Mouse (Mus musculus): ENCODE measurements at regions not wholly inside any gene's neighbourhood (a gene's known extent, or its start where the extent isn't known, plus 50 kb on each side); places are given as distances from the start of the nearest gene placed in this dataset.
"Not testable (repeated sequence)": the region's sequence is repeated elsewhere in the genome, so short reads cannot be mapped to it uniquely, and the experiment has no call there.

DNA sequence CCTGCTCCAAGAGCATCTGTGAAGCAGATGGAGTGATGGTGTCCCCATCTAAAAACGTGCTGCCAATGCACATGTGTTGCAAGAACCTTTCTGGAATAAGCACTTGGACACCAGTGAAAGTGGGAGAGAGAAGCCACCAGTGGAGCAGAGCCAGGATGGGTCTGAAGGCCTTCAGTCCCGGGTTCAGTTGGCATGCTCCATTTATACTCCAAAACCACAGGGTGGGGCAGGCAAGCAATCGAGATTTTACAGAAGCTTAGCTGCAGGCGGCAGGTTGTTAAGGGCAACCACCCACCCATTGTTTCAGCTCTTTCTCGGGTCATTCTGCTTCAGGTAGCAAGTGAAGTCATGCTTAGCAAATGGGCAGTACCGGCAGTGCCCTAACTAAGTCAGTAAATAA is 51.8 kb upstream of the Sv2b start:
- DNase-seq (ENCODE audit: low spot score): no peak

DNA sequence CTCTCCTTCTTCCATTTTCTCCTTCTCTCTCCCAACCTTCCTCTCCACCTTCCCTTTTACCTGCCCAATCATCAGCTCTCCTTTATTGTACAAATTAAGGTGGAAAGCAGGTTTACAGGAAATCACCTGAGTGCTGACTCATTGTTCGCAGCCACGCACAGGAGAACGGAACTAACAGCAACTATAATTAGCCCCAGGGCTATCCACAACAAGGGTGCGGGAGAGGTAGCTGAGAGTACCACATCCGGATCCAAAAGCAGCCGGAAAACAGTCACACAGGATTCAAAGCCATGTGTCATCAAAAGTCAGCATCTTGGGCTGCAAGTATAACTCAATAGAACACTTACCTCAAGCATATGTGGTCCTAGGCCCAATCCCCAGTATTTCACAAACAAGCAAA is 53.5 kb upstream of the Sv2b start:
- no peak for DNase-seq (ENCODE audit: low spot score)

DNA sequence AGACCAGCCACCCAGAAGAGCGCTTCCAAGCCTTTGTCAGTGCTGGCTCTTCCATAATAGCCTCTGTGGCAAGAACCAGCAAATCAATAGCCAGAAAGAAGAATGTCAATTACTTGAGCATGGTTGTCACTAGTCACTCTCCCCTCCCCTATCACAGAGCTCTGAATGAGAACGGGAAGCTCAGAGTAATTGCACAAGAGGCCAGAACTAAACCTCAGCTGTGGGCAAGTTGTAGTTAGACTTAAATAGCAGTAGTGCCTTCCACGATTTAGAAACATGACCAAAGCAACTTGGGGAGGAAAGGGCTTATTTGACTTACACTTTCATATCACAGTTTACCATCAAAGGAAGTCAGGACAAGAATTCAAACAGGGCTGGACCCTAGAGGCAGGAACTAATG is 56.4 kb upstream of the Sv2b start:
- DNase-seq (ENCODE audit: low spot score): no peak

DNA sequence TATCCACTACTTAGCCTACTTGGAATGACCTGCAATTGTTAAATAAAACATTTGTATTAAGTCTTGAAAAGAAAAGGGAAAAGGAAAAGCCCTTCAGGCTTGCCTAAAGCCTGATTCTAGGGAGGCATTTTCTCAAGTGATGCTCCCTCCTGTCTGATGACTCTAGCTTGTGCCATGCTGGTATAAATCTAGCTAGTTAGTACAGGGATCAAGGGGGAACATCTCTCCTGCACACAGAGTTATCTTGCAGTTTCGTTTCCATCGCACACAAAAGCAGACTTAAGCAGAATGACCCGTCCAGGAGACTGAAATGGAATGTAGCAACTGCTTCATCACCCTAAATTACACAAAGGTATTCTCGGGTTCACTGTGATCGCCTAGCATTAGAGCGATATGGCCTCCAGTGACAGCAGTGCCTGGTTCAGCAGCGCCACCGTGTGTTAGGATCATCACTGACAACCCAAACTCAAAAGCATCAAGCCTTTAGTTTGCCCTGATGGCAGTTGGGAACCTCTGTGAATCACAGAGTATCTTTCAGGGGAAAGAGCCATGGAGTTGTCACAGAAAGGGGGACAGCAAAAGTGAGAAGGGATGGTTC is 57.3 kb upstream of the Sv2b start:
- peak; percentile 64 for DNase-seq (ENCODE audit: low spot score)

DNA sequence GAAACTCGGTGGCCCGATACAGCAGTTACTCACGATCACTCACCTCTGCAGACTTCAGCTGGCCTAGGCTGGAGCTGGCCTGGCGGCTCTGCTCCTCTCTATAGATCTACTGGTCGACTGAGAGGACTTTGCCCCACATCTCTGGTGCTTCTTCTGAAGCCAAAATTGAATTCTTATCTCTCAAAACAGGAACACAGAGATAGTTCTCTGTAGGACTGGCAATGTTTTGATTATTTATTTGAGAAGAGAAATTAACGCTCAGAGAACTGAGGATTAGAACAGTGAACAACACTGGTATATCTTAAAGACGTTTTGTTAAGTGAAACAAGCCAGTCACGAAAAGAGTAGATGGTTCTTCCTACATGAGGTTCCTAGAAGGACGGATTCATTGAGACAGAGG is 59.3 kb upstream of the Sv2b start:
- no peak for DNase-seq (ENCODE audit: low spot score)

DNA sequence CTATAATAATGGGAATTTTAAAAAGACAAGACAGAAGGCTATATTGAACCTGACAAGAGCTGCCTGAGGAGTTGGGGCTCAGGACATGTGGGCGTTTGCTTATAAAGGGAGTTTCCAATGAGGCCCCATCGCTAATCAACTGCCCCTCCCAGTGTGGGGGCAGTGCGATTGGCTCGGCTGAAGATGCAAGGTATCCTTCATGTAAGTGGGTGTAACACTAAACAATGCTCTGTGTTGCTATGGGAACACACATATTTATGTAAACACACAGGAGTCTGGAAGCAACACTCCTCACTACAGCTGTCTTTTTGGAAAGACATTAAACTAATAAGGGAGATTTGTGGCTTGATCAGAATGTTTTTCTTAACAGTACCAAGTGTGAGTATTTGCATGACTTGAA is 60.3 kb upstream of the Sv2b start:
- no peak for DNase-seq (ENCODE audit: low spot score)

DNA sequence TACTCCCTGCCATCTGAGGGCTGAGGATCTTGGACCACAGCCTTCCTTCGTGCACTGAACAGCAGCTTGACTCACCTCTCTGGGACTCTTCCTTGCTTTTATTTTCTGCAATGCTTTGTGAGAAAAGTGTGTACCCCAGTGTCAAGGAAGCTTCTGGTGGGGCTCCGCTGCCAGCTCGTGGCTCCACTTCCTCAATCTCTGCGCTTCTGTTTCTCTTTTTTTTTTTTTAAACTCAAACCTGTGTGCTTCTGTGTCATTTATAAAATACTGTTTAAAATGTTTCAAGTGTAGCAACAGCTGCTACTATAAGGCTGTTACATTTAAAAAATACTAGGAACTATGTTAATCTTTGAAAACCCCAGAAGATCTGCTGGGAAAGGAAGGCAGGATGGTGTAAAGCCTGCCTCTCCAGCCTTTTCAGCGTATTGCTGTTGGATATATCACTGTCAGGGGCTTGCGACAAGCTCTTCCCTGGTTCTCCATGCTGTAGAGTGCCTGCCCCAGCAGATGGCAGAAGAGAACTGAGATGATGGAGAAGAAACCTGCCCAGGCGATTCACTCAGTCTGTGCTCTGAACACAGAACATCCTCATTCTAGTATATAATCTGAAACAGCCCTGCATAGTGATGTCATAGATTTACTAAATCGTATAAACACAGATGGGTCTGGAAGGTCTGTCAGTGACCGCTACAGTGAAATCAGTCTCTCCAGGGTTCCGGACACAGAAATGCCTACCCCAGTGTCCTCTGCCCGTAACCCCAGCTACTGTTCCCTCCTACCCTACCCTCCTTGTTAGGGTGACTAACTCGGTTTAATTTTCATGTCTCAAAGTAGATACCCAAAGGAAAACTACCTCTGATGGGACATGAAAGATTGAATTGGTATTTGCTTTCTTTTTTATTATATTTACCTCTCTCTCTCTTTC is 61.8 kb upstream of the Sv2b start:
- peak; percentile 87 for DNase-seq (ENCODE audit: low spot score)

DNA sequence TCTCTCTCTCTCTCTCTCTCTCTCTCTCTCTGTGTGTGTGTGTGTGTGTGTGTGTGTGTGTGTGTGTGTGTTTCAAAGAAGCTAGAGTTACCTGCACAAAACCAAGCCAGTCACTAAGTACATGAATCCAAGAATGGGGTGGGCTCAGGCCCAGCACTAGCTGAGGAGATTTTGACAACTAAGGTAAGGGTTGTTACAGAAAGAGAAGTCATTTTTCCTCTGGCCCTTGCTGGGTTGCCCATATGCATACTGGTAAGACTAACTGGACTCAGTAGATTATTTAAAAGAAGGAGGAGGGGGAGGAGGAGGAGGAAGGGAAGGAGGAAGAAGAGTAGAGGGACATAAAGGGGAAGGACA is 62.4 kb upstream of the Sv2b start:
- no peak for DNase-seq (ENCODE audit: low spot score)

DNA sequence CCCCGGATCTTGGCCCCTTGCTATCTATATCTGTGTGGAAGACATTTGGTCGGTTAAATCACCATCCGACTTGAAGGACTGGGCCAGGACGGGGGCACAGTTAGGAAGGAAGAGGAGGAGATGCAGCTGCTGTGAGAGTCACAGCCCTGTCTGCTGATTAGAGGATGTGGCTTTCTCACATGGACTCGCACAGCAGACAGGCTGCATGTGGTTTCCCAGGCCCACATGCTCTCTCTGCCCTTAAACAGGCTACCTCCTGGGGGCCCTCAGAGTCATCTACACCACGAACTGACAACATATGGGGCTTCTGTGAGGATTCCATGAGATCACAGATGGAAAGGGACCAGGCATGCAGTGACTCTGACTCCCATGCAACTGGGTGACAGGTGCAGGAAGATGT is 62.9 kb upstream of the Sv2b start:
- DNase-seq (ENCODE audit: low spot score): peak; percentile 20

DNA sequence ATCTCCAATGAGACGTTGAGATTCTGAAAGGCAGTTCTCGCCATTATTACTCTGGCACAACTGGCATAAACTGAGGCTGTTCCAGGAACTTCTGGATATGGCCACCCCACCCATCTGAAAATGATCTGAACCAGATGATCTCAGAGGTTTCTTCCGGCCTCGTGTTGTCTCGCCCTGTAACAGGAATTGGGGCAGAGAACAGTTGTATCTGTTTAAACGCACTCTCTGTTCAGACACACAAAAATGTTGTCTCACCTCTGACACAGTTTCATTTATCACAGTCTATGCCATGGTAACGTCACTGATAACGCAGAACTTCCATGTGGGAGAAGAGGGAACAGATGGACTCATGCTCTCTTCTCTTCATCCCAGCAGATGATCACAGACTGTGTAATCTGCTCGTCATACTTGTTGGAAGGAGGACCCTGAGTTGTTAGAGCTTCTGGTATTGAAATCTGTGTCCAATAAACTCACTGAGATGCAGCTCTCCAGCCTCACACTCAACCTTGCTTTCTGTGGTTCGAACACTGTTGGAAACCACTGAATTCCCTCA is 63.9 kb upstream of the Sv2b start:
- DNase-seq (ENCODE audit: low spot score): peak; percentile 26

DNA sequence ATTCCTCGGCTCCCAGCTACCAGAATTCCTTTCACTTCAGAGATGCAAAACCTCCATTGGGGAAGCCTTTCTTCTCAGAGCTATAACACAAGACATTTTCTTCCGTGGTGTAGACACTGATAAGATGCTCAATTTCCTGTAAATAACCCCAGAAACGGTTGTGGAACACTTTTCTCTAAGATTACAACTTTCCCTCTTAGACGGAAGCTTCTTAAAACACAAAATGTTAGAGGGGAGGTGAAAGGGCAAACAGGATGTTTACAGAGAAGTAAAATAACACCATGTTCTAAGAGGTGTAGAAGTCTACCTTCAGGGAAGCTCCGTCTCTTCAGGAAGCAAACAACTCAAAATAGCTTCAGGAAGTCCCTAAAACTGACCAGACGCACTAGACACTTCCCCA is 65.4 kb upstream of the Sv2b start:
- DNase-seq (ENCODE audit: low spot score): no peak

DNA sequence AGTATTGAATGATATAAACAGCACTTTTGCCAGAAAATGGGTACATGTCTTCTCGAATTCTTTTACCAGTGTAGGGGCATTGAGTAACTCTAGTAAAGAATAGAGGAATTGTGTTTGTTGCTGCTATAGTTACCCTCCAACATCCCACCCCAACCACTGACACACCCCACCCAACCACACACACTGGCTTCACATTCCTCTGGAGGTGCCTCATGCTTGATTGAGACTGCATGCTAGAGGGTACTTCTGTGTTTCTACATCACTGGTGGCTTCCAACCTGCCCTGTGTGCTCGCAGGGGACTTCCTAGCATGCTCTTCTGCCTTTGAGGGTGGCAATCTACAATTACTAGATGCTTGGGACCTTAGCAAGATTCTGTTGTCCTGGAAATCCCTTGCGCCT is 70.5 kb upstream of the Sv2b start:
- DNase-seq (ENCODE audit: low spot score): no peak

DNA sequence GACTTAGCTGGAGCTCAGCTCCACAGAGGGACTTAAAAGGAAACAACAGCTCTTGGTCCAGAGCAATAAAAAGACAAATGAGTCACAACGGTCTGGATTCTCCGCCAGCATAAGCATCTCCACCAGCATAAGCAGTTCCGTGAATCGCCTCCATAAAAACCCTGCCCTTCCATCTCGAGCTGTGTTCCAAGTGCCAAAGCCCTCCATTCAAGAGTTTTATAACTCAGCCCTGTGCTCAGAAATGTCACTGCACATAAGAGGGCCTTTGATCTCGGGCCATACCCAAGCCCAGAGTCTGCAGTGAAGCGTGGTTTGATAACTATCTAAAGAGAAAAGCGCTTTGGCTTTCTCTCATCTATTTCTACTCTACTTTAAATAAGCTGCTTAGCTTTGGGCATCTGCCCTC is 70.8 kb upstream of the Akap13 start:
- DNase-seq (ENCODE audit: low spot score): no peak

DNA sequence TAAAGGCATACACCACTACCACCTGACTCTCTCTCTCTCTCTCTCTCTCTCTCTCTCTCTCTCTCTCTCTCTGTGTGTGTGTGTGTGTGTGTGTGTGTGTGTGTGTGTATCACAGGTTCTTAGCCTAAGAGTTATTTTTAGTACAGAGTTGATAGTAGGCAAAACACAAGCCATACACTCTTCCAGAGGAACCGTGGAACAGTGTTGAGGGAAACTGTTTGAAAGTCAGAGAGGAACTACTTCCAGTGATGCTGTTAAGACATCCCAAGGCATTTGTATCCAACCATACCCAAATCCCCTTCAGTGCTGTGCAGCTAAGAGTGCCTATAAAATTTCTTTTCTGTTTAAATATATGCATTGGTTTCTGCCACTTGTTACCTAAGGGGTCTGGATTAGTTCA is 68.3 kb upstream of the Akap13 start:
- no peak for DNase-seq (ENCODE audit: low spot score)

DNA sequence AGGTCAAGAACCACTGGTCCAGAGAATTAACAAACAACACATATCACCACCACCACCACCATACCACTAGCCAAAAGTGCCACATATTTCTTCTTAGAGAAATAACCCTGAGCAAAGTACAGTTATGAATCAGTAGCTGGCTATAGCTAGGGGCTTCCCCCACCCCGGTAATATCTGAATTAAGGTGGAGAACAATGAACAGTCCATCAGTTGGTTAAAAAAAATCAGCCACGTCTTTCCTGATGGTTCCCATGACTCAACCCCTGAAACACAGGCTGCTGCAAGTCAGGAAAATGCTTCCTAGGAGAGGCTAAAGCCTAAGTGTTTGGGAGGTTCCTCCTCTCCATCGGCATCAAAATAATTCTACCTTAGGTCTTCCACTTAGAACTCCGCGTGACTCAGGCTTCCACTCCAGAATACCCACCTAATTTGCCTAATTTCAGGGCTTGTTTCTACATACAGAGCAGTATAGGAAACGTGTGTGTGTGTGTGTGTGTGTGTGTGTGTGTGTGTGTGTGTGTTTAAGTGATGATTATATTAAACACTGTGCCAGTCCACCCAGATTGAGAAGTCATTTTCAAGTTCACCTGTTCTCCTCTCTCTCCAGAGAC is 67.4 kb upstream of the Akap13 start:
- no peak for DNase-seq (ENCODE audit: low spot score)

DNA sequence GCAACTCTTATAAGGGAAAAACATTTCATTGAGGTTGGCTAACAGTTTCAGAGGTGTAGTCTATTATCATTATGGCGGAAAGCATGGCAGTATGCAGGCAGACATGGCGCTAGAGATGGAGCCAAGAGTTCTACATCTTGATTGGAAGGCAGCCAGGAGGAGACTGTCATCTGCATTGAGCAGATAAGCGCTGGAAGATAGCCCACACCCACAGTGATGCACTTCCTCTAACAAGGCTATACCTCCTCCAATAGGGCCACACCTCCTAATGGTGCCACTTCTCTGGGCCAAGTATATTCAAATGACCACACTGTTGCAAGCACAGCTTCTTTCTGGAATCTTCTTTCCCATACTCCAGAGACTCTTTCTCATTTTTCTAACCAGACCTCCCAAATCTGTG is 65.2 kb upstream of the Akap13 start:
- DNase-seq (ENCODE audit: low spot score): no peak

DNA sequence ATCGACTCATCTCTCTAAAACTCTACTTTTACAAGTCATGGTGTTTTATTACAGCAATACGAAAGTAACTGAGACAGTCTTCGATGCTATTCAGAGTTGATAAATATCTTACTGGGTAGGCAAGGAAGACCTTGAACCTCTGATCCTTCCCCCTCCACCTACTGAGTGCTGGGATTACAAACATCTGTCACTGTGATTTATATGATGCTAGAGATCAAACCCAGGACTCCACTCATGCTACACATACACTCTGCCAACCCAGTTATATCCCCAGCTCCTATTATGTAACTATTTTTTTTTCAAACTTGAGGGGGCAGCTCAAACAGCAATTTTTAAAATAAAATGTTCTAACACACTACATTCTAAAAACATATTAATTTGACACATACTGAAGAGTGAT is 62.6 kb upstream of the Akap13 start:
- DNase-seq (ENCODE audit: low spot score): no peak

DNA sequence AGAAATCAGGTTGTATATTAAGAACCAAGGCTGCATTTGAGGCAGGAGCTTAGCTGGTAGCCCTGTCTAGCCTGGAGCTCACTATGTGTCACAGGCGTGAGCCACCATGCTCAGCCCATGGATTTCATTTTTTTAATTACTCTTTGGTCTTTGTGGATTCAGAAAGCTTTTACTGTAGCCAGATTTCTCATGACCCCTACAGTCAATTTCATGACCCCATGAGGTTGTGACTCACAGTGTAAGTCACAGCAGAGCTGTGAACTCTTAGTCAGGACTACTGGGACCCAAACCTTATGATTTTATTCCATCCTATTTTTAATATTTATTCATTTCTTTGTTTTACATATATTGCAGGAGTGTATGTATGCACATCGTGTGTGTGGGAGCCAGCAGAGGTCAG is 61.9 kb upstream of the Akap13 start:
- DNase-seq (ENCODE audit: low spot score): no peak

DNA sequence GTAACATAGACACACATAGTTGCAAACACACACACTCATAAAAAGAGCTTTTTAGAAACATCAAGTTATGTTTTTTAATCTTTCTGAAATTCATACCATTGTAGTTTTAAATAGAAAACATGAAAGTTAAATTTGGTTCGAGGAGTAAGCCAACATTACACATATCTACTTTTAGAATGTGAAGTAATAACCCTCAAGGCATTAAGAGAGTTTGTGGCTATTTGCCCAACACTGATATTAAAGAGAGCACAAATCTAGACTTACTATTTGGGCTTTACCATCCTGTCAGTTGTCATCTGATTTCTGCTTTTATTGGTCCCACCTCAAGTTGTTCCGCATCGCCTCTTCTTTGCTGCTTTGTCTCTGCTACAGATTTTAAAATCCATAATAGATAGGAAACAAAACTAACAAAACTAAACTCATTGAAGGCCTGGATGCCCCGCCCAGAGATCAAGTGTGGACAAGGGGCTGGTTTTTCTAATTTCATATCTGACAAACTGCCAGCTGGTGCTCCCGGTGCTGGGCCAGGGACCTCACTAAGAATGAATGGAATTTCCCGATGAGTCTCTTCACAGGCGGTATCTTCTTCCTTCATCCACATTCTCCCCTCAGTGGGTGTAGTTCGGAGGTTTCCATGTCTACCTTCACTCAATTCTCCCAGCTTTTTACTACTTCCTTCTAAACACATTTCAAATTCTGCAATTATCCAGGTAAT is 60.3 kb upstream of the Akap13 start:
- DNase-seq (ENCODE audit: low spot score): no peak

DNA sequence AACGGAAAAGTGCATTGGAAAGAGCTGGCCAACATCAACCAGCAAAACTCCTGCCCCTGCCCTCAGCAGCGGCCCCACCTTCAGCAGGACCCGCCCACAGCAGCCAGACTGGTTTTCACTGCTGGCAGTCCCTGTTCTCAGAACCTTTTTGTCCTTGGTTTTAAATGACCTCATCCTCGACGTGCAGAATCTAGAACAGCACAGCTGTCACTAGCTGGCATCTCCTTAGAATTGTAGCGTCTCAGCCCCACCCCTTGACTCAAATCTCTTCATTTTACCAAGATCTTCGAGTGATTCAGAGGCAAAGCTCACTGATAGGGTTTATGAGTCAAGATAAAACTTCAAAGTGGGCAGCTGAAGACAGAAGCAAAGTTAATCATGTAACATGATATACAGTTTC is 57.8 kb upstream of the Akap13 start:
- DNase-seq (ENCODE audit: low spot score): no peak

DNA sequence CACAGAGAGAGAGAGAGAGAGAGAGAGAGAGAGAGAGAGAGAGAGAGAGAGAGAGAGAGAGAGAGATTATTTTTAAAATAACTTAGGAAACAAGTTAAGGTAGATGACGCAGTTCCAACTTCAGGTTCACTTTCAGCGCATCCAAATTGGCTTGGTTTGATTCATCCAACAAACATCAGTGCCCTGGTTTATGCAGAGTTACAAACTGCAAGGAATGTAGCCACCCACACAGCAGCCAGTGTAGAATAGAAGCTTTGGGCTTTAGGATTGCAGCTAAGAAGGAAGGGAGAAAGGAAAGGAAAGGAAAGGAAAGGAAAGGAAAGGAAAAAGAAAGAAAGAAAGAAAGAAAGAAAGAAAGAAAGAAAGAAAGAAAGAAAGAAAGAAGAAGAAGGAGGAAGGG is 56.9 kb upstream of the Akap13 start:
- not testable (repeated sequence) for DNase-seq (ENCODE audit: low spot score)

All from heart, adult 8-10 months (tissue).